Mouse (Mus musculus) mouse embryonic stem cell (cell line): Measurements from ENCODE around the gene Asb3.

Experiments used
- in situ Hi-C, 2 experiments: fragments of 300-500 bp; cut with MboI; formaldehyde crosslinking; loops; 1 replicate in 1 of 2; 3 replicates in 1 of 2; pipeline ENCODE4 v1.14.3; 2019 to 2020; ENCODE audit warnings: low sequenced_read_pairs in 2 of 2, low pct_unique_long_range_greater_than_20kb in 1 of 2, mixed read lengths in 1 of 2; ENCODE audit not compliant: unreplicated experiment in 1 of 2

Gene Asb3

GRCm38 (mm10) chr11:30885171-30885871, at the start of gene Asb3, which contains the start of gene Gpr75:
Gene Asb3, plus strand, starts transcription at chr11:30885416.
Gene Gpr75, plus strand, starts transcription at chr11:30885358.
- in situ Hi-C loops: loop anchor here in 1 of 2 experiments (25.0 kb wide), 1 partner anchor 223 kb away; no protein-coding TSS in a partner anchor

DNA sequence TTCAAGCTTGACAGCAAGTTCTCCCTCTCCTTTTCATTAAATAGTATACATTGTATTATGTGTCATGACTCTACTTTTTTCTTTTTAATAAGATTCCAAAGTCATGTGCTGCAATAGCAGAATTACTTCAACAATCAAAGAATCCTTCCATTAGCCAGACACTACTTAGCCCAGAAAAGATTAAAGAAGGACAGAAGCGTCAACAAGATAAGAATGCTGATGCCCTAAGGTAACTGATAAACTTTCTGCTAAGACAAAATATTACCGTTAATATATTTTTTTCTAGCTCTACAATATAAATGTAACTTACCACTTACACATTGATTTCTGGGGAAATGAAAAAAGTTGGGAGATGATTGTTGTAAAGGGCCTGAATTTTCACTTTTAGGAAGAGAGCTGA, 46.4 kb upstream of the Asb3 start:
- in situ Hi-C loops: loop anchor here in 1 of 2 experiments (25.0 kb wide), 1 partner anchor 726 kb away; no protein-coding TSS in a partner anchor

- in situ Hi-C loops: loop anchor here in 1 of 2 experiments (25.0 kb wide), 1 partner anchor 732 kb away; no protein-coding TSS in a partner anchor
These were observed 40.9 kb upstream of the Asb3 start for GRCm38 (mm10) chr11:30844355-30844754.

- in situ Hi-C loops: no loop called here
These were observed 12.8 kb upstream of the Asb3 start for GRCm38 (mm10) chr11:30872425-30872824.

DNA sequence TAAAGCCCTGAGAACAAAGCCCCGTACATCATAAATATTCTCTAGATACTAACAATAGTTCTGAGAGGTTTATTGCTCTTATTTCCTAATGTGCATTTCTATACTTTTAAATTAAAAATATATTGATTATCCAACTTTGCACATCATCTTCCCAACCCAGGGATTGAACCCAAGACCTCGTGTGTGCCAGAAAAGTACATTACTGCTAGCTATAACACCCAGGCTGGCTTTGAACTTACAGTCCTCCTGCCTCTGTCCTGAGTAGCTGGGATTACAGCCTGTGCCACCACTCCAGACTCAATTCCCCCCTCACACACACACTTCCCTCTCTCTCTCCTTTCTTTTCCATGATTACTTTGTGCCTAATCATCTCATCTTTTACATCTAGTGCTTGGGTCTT, 2.9 kb downstream of the Asb3 start:
- in situ Hi-C loops: loop anchor here in 1 of 2 experiments (25.0 kb wide), 1 partner anchor 226 kb away; no protein-coding TSS in a partner anchor

GRCm38 (mm10) chr11:30896201-30896600, 11.0 kb downstream of the Asb3 start:
- in situ Hi-C loops: loop anchor here in 1 of 2 experiments (25.0 kb wide), 1 partner anchor 234 kb away; no protein-coding TSS in a partner anchor

DNA sequence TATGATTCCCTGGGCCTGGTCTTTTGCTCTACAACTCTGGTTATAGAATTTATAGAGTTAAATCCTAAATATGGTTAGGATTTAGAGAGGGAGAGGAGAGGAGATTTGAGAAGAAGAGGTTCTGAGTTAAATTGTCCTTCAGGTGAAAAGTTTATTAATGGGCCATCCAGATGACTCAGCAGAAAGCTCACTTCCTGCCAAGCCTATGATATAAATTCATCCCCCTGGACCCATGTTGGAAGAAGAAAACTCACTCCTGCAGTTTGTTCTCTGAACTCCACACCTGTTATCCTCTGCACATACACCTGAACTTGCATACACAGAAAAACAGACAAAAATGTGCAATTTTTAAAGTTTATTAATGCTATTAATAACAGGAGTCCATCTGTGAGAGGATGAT, 14.1 kb downstream of the Asb3 start:
- in situ Hi-C loops: loop anchor here in 1 of 2 experiments (25.0 kb wide), 1 partner anchor 237 kb away; no protein-coding TSS in a partner anchor

GRCm38 (mm10) chr11:30912311-30912710, 27.1 kb downstream of the Asb3 start:
- in situ Hi-C loops: no loop called here

DNA sequence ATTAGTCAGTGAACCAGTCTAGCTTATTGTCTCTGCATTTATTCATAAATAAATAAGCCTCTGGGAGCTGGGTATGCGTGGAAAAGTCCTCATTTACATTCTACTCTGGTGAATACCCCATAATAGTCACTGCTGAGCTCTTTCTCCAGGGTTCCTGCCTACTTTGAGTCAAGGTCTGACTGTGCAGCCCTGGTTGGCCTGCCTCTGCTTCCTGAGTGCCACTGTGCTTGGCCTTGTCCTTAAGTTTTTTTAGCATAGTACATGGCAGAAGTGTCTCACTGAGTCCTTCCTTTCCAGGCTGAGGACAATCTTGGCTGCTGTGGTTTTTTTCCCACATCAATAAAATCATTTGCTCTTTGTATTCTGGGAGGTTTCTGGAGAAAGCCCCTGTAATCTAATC, 35.4 kb downstream of the Asb3 start:
- in situ Hi-C loops: no loop called here

GRCm38 (mm10) chr11:30923283-30923682, 38.1 kb downstream of the Asb3 start:
- in situ Hi-C loops: no loop called here

DNA sequence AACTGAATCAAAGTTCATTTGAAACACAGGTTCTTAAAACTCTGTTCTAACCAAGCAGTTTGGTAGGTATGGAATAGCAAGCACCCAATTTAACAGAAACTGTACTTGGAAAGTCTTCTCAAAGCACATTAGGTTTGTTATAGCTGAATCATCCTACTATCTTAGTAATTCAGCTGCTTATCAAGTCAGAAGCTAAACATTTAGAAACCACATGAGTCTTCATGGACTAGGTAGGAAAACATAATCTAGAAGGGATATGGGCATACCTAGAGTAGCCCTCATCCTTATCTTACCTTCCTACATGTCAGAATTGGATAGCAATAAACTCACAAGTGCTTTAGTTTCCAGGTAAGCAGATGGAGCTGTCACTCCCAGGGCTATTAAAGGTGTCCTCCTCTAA, 42.9 kb downstream of the Asb3 start:
- in situ Hi-C loops: no loop called here

GRCm38 (mm10) chr11:30928498-30928897, 43.3 kb downstream of the Asb3 start:
- in situ Hi-C loops: no loop called here

DNA sequence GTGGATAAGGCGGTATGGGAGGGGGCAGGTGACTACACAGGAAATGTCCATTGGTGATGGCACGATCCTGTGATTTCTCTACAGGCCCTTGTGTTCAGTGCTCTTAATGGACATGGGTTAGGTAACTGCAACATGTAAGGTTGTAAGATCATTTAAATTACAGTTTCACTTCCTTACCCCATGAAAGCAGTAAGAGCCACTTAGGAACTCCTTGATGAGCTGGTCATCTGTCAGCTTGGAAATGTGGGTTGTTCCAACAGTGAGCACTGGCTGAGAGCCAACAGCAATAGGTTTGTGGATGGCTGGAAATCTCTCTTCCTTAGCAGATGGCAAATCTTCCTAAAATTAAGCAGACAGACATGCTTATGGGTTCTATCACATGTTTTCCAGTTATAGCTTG, 58.3 kb downstream of the Asb3 start:
- in situ Hi-C loops: no loop called here

DNA sequence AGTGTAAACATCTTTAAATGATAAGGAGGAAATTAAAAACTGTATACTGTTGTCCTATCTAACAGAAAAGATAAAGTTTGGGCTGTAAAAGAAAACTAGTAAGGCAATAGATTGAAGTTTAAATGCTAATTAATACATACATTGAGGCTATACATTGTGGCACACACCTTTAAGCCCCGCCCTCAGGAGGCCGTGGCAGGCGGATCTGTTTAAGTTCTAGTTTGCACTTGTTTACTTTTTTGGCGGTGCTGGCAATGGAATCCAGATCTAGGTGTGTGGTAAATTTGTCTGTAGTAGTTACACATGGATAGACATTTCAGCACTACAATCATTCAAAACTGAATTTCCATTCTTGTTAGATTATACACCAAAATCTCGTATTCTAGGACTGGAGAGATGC, 67.6 kb downstream of the Asb3 start:
- in situ Hi-C loops: no loop called here

- in situ Hi-C loops: no loop called here
These were observed 68.4 kb downstream of the Asb3 start for GRCm38 (mm10) chr11:30953469-30954154.

DNA sequence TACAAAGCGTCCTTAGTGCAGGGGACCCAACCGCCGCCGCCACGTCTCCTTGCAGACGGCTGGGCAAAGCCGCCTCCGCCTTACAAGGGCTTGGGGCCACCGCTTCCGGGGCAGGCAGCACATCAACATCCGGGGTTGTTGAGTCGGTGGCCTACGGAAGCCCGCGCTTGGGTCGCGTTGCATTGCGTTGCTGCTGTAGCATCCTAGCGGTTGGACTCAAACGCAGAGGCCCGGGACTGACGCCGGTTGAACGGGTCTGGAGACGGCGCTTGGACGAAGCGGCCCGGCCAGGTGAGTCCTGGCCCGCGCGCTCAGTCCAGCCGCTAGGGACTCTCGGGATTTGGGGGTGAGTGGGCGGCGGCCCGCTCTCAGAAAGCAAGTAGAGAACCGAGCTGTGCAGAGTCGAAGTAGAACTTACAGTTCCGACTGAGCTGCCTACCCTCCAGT, 69.1 kb downstream of the Asb3 start, which contains the start of gene Erlec1:
Gene Erlec1, minus strand, starts transcription at position 57 of the 447 bp plus-strand sequence.
- in situ Hi-C loops: no loop called here

GRCm38 (mm10) chr11:30985237-30985636, 100.0 kb downstream of the Asb3 start:
- in situ Hi-C loops: no loop called here

DNA sequence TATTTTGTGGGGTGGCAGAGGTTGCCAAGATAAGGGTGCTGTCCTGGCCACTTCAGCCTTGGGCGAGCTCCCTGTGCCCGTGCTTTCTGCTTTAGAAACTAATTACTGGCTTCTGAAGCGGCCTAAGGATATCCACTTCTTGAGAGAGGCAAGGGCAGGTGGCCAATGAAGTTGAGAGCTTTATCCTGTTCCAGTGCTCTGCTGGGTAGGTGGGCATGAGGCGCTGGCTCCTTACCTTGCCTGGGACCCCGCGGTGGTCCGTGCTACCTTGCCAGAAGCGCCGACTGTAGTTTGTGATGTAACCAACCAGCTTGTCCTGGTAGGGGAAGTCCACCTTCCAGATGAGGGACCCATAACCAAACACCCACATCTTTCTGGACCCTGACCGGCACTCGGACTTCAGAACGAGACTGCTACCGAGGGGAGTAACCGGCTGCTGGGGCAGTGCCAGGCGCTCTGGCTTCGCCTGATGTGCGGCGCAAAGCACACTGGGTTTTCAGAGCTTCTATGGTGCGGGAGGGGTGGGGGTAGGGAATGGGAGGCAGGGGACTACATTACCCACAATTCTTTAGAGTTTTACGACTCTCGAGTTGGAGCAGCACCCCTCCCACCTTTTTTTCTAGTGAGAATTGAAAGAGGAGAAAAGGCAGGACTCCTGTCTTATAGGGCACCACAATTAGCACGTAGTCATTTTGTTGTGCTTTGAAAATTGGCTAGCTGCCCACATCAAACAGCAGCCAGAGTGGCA, 100.8 kb downstream of the Asb3 start, which contains the start of gene Chac2:
Gene Chac2, minus strand, starts transcription at position 474 of the 748 bp plus-strand sequence.
- in situ Hi-C loops: no loop called here

DNA sequence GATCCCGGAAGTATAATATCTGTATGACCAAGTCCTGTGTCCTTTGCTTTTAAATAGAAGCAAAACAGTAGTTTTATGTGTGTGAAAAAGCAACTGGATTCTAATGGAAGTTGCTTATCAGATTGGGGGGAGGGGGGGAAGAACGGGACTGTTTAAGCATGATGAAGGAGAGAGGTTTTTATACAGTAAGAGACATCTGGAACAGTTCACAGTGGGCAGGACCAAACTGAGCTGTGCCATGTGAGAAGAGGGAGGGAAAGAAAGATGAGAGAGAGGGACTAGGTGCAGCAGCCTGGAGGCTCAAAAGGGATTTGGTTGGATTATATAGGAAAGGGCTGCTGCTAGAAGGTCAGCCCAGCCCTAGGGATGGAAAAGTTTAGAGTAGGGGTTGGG, 101.4 kb downstream of the Asb3 start:
- in situ Hi-C loops: no loop called here
